Mouse (Mus musculus) spleen, adult 2 months (tissue): ENCODE results near the gene Cyp27b1.

Experiments
- CTCF ChIP-seq: fragments of 200-500 bp; IDR thresholded peaks from 2 replicates; pipeline ENCODE4 v1.5.1; 2011; ENCODE audit warnings: mild to moderate bottlenecking, inconsistent platforms; ENCODE audit not compliant: insufficient read depth, insufficient read length, insufficient replicate concordance; ENCODE audit errors: extremely low read depth
- POLR2A ChIP-seq: fragments of 200-500 bp; IDR thresholded peaks from 2 replicates; pipeline ENCODE4 v1.6.1; 2011; ENCODE audit warnings: low read depth, low read length, inconsistent platforms

GRCm38 (mm10) chr10:127077515-127077914, 29.5 kb downstream of the Cyp27b1 start:
- TF ChIP-seq POLR2A, result no peak
- TF ChIP-seq CTCF, result no peak
